Mouse (Mus musculus) spleen, postnatal 14 days (tissue): ENCODE measurements around the gene Ttc9.

ENCODE experiments used
- DNase-seq, 2 experiments: peaks; one replicate each; pipeline ENCODE4 v3.0.0; 2021 to 2022; ENCODE audit warnings: low spot score in 2 of 2

Gene Ttc9

DNA sequence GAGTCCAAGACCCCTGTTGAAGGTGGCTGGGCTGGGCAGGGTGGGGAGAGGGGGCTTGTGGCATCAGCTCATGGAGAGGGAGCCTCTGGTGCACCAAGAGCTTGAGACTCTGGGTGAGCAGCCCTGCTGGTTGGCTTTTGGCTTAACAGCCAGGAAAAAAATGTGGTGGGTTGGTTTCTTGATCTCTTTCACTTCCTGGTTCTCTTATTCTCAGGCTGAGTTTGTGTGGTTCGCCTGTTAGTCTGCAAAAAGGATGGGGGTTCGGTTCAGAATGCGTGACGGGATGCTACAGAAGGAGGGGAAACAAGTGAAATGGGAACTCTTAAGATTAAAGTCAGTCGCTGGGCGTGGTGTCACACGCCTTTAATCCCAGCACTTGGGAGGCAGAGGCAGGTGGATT is 27.0 kb downstream of the Ttc9 start:
- no peak for DNase-seq

DNA sequence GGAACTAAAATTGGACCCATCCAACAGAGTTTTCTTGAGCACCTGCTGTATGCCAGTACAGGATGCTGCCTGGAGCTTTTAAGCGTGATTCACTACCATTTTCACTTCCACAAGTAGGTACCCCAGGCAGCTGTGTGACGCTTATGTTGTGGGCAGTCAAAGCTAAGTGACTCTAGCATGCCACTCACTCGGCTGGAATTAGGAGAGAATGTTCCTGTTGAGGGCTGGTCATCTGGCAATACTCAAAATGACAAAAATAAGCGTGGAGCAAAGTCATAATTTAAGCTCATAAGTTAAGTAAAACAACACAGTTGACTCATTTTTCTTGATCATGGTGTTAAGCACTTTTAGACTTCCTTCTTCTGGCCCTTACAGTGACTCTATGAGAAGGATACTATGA is 31.0 kb downstream of the Ttc9 start:
- DNase-seq, result no peak

GRCm38 (mm10) chr12:81663116-81663515 is 32.1 kb downstream of the Ttc9 start:
- DNase-seq, result no peak

DNA sequence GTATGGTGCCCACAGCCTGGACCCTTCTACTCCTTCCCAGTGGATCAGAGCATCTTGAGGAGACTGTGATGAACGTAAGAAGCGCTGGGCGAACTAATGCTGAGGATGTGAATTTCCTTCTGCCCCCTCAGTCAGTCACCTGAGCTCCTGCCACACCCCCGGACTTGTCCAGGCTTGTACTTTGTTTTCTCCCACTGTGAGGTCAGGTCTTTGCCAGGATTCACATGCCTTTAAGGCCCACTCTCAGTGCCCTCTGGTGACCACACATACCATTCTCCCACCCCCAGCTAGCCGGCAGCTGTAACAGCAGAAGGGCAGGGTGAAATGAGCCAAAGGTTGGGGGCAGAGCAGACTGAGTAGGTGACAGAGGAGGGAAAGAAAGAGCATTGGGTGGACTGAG is 32.9 kb downstream of the Ttc9 start:
- no peak for DNase-seq

DNA sequence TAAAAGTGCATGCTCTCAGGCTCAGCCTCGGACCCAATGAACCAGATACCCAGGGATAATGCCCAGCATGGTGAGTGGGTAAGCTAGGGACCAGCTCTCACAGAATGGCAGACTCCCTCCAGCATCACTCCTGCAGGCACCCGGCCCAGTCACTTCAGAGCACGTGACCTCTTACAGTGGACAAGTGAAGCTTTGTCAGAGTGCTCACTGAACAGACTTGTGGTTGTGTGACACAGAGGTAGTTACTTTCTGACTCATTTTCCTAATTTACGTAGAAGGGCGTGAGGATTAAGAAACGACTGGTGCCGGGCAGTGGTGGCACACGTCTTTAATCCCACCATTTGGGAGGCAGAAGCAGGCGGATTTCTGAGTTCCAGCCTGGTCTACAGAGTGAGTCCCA is 37.4 kb downstream of the Ttc9 start:
- no peak for DNase-seq

- DNase-seq, result no peak
These were observed 44.5 kb downstream of the Ttc9 start for GRCm38 (mm10) chr12:81675557-81675956.

DNA sequence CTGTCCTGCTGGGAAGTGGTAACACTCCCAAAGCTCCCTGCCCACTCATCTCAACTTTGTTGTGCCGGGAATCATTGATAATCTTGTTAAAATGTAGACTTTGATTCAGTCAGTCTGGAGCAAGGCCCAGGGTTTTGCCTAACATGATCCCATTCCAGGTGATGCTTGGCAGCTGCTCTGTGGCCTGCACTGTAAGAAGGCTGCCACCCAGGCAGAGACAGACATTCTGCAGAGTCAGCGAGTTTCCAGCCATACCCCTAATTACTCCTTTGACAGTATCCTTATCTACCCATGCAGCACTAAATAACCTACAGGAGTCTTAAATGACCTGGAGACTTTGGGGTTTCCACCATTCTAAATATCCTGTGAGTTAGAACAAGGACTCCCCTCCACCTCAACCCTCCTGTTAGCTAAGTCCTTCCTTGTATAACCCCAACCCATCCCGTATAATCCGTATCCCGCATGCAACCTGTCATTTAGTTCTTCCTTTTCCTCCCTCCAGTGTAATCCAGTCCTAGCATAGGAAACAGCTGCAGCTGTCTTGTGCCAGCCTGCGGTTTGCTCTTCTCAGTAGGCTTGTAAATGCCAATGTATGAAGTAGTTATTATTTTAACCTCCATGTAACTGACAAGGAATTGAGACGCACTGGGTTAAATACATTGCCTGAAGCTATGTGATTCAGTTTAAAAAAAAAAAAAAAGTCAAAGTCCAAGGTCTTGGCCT is 48.9 kb downstream of the Ttc9 start:
- DNase-seq, result no peak

- no peak for DNase-seq
These were observed 52.3 kb downstream of the Ttc9 start for GRCm38 (mm10) chr12:81683395-81683794.

- no peak for DNase-seq
These were observed 53.0 kb downstream of the Ttc9 start for GRCm38 (mm10) chr12:81684096-81684495.

GRCm38 (mm10) chr12:81685981-81686380 is 54.9 kb downstream of the Ttc9 start:
- no peak for DNase-seq

DNA sequence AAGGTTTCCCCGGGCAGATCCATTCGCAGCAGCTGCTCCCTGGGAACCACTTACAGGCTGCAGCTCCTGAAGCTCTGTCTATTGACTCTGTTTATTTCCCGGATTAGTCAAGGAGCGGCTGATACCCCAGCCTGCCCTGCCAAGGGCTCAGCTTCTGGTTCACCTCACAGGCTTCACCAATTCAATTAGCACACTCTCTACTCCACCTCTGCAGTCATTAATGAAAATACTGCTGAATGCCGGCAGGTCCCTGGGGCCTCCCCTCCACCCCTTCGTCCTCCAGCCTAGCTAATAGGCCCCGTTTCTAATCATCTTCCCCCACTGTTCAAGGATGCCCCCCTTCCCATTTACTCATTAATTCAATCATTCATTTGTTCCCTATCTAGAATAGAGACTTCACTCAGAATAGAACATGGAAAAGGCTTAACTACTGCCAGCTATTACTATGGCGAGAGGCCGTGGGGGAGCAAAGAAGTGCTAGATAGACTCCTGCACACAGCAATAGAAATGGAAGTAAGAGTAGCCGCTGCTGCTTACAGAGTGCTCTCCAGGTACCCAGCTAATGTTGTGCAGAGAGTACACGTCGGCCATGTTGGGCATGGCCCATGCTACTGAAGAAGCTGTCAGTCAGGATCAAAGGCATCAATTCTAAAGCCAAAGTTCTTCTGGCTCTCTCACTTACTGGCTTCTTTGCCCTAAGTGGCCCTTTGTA is 55.5 kb downstream of the Ttc9 start:
- DNase-seq, result no peak

DNA sequence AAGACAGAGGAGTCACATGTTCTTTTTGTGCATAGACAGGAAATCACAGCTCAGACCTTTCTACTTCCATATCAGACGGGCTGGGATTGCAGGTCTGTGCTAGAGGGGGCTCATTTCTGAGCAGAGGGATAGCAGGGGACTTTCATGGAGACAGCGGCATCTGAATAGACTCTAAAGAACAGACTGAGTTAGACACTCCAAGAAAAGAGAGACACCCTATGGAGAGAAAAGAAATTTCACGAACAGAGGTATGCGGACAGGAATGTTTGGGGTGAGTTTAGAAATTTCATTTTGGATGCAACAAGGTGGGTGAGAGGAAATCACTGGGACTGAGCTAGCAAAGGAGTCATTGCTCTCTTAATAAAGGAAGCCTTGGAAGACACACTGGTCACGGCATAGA is 56.8 kb downstream of the Ttc9 start:
- DNase-seq, result no peak

DNA sequence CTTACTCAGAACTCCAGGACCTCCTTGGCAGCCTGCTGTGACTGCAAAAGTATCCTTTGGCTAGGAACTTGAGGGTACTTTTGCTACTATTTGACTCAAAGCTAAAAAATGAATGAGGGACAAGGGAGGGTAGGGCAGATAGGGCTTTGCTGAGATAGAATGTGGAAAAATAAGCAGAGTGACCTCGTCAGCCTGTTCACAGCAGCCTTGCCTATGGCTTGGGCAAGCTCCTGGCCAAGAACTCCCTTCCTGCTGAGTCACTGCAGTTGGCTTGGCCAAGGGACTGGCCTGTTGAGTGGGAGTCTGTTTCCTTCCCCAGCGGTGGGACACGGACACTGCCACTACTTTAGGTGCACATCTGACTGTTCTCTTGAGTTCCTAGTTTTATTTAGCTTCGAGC is 57.5 kb downstream of the Ttc9 start:
- no peak for DNase-seq

DNA sequence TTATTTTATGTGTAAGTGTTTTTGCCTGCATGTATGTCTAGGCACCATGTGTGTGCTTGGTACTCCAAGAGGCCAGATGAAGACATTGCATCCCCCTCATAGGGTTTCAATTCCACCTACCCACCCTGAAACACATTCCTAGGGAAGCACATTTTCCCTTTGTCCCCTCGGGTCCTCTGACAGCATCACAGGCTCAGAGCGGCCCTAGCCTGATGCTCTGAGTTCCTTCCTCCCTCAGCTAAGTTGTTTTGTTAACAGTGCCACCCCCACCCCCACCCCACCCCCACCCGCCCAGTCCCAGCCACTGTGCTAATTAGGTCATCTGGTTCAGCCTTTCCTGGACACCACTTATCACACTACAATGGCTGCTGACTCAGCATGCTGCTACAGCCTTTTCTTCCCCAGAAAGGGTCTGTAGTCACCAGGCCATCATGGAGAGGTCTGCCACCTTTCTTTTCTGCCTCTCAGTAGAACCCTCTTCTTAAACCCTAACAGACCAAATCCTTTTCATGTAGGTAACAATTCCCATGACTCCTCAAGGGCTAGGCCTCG is 58.5 kb downstream of the Ttc9 start:
- DNase-seq, result no peak

DNA sequence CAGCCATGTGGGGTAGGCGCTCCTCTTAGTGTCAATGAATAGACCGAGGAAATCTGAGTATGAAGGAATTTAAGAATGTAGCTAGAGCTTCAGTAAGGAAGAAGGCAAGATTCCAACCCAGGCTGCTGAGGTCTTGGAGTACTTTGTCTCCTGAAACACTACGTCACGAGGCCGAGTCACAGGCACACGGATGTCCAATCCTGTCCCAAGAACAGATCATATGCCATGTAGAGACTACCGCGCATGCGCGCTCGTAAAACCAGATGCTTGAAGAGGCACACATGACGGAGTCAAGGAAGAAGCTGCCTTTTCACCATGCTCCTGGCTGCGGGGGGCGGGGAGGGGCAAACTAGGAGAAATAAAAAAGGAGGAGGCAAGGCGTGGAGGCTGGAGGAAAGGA is 59.1 kb downstream of the Ttc9 start:
- no peak for DNase-seq

DNA sequence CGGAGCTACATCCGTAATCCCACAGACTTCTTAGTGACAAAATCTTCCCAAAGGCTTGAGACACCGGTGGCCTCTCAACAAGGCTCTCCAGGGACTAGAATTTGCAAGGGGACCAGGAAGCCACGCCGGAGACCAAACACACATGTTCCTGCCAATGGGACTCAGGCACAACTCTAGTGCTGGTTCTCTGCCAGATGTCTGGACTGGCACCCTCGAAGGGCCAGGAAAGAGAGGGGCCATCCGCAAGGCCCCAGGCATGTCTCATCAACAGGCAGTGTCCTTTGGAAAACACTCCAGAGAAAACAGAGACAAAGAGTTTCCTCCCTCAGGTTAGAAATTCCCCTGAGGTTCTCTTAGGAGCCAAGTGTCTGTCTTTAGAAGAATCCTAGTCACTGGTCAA is 59.7 kb downstream of the Ttc9 start:
- no peak for DNase-seq

- DNase-seq, result no peak
These were observed 60.2 kb downstream of the Ttc9 start for GRCm38 (mm10) chr12:81691177-81691730.

DNA sequence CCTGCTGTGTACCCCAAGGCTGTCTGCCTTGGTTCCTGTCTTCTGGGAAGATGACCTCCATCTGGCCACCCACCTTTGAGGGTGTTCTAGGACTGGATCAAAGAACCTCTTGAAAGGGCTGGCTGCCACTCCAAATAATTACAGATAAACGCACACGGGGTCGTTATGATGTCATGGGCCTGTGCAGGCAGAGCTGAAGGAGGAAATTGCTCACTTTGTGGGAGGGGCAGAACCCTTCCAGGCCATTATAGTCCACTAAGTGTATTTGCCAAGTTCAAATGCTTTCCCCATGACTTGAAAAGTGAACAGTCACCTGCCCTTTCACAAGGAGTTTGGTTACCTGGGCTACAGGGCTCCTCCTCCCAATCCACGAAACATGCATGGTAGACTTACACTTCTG is 67.0 kb downstream of the Ttc9 start:
- DNase-seq, result no peak

DNA sequence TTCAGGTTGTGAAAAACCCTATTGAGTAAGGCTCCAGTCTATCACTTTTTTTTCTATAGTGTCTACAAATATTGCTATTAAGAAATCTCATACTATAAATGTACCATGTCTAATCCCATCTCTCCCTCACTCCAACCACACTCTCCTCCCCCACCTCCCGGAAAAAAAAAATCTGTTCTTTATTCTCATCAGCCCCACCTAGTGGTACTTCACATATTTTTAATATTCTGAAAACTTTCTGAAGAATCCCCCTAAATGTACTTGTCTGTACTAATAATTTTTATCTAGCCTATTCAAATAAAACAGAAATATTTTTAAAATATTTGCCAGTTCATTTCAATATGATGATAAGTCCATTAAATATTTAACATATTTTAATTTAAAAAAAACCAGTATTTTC is 71.9 kb downstream of the Ttc9 start:
- DNase-seq, result no peak

- no peak for DNase-seq
These were observed 81.6 kb downstream of the Ttc9 start for GRCm38 (mm10) chr12:81712618-81713017.
